Mouse (Mus musculus) liver, embryonic 14.5 days (tissue): ENCODE results near the gene Fxn.

Source experiments
- CTCF ChIP-seq: IDR thresholded peaks from 2 replicates; pipeline ENCODE4 v1.5.1; 2016; ENCODE audit warnings: antibody characterized with exemption, low read depth, control low read depth
- EP300 ChIP-seq: IDR thresholded peaks from 2 replicates; pipeline ENCODE4 v1.6.1; 2016; ENCODE audit warnings: antibody characterized with exemption, low read depth

- TF ChIP-seq CTCF (no peak), EP300 (no peak)
Measured at GRCm38 (mm10) chr19:24315234-24315633, 34.8 kb upstream of the Fxn start.
